Mouse (Mus musculus) olfactory bulb, adult 2 months (tissue): ENCODE results near the gene Dusp10.

Source experiments
- CTCF ChIP-seq: fragments of 200-500 bp; IDR thresholded peaks from 2 replicates; pipeline ENCODE4 v1.5.1; 2012; ENCODE audit warnings: low read depth, mild to moderate bottlenecking, low read length, moderate library complexity; ENCODE audit not compliant: insufficient read depth
- POLR2A ChIP-seq: fragments of 200-500 bp; IDR thresholded peaks from 2 replicates; pipeline ENCODE4 v1.6.1; 2012; ENCODE audit warnings: mild to moderate bottlenecking, low read depth, low read length, moderate library complexity; ENCODE audit not compliant: insufficient read depth

DNA sequence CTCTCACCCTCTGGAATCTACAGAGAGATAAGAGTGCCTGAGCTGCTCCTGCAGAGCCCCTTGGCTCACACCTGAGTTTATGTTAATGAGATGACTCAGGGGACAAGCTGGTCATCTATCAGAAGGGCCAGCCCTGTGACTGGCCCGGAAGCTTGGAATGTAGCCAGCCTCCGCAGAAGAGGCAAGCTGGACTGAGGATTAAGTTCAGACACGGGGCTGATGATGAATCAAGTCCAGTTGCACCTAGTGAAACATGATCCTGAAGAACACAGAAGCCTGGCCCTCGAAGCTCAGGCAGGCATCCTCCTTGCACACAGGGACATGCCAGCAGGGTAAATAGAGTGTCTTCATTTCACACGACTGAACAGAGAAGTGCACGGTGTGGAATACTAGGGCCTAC, 38.7 kb downstream of the Dusp10 start:
- TF ChIP-seq CTCF (no peak), POLR2A (no peak)
